Mouse (Mus musculus) thymus, postnatal 10 days (tissue): ENCODE data around the gene St5.

Experiments
- DNase-seq, 2 experiments: peaks; one replicate each; pipeline ENCODE4 v3.0.0; 2021; ENCODE audit warnings: low spot score in 2 of 2

St5 gene

GRCm38 (mm10) chr7:109568391-109568892 is 135.0 kb downstream of the St5 start:
- no peak for DNase-seq

GRCm38 (mm10) chr7:109566841-109567768 is 136.3 kb downstream of the St5 start:
- DNase-seq = no peak

GRCm38 (mm10) chr7:109566327-109566726 is 137.1 kb downstream of the St5 start:
- DNase-seq = no peak

GRCm38 (mm10) chr7:109563775-109564362 is 139.5 kb downstream of the St5 start:
- DNase-seq = no peak

- DNase-seq = no peak
Observed at GRCm38 (mm10) chr7:109562676-109563075, 140.7 kb downstream of the St5 start.

GRCm38 (mm10) chr7:109562154-109562599 is 141.2 kb downstream of the St5 start:
- no peak for DNase-seq

- no peak for DNase-seq
Observed at GRCm38 (mm10) chr7:109561466-109562153, 141.8 kb downstream of the St5 start.

- no peak for DNase-seq
Observed at GRCm38 (mm10) chr7:109559536-109559935, 143.9 kb downstream of the St5 start.

- no peak for DNase-seq
Observed at GRCm38 (mm10) chr7:109546726-109547125, 156.7 kb downstream of the St5 start.

GRCm38 (mm10) chr7:109546186-109546585 is 157.2 kb downstream of the St5 start:
- no peak for DNase-seq

GRCm38 (mm10) chr7:109545255-109545993 is 158.0 kb downstream of the St5 start:
- DNase-seq = no peak

GRCm38 (mm10) chr7:109544792-109545191 is 158.6 kb downstream of the St5 start:
- no peak for DNase-seq

GRCm38 (mm10) chr7:109542364-109542628 is 161.1 kb downstream of the St5 start:
- DNase-seq = no peak

- DNase-seq = no peak
Observed at GRCm38 (mm10) chr7:109541609-109542363, 161.6 kb downstream of the St5 start.

- DNase-seq = no peak
Observed at GRCm38 (mm10) chr7:109540902-109541301, 162.5 kb downstream of the St5 start.

GRCm38 (mm10) chr7:109536451-109536946 is 166.9 kb downstream of the St5 start:
- DNase-seq = no peak

GRCm38 (mm10) chr7:109534921-109535320 is 168.5 kb downstream of the St5 start:
- DNase-seq = no peak

GRCm38 (mm10) chr7:109533888-109534287 is 169.5 kb downstream of the St5 start:
- DNase-seq = no peak

- DNase-seq = no peak
Observed at GRCm38 (mm10) chr7:109533129-109533528, 170.3 kb downstream of the St5 start.

- no peak for DNase-seq
Observed at GRCm38 (mm10) chr7:109532691-109533090, 170.7 kb downstream of the St5 start.

GRCm38 (mm10) chr7:109531501-109531900 is 171.9 kb downstream of the St5 start:
- DNase-seq = no peak
